Mouse (Mus musculus) thymus, postnatal 25 days (tissue): Measurements from ENCODE around the gene Psma5.

Experiments used
- DNase-seq: peaks from one replicate; pipeline ENCODE4 v3.0.0; 2022

Psma5 gene

GRCm38 (mm10) chr3:108306387-108306786 is 49.7 kb downstream of the Psma5 start:
- DNase-seq = no peak

GRCm38 (mm10) chr3:108307485-108307884 is 50.8 kb downstream of the Psma5 start:
- DNase-seq = no peak

GRCm38 (mm10) chr3:108310921-108311341 is 54.2 kb downstream of the Psma5 start:
- no peak for DNase-seq

- DNase-seq = no peak
Observed at GRCm38 (mm10) chr3:108311688-108312087, 55.0 kb downstream of the Psma5 start.

GRCm38 (mm10) chr3:108312414-108312813 is 55.7 kb downstream of the Psma5 start:
- DNase-seq = no peak

GRCm38 (mm10) chr3:108313138-108313537 is 56.4 kb downstream of the Psma5 start:
- no peak for DNase-seq

GRCm38 (mm10) chr3:108314038-108314675 is 57.4 kb downstream of the Psma5 start:
- DNase-seq = no peak

GRCm38 (mm10) chr3:108318517-108318916 is 61.8 kb downstream of the Psma5 start:
- DNase-seq = no peak

GRCm38 (mm10) chr3:108321671-108322070 is 64.9 kb downstream of the Psma5 start:
- DNase-seq = no peak

GRCm38 (mm10) chr3:108322136-108322535 is 65.4 kb downstream of the Psma5 start:
- DNase-seq = no peak

GRCm38 (mm10) chr3:108322962-108323361 is 66.2 kb downstream of the Psma5 start:
- DNase-seq = no peak

GRCm38 (mm10) chr3:108324837-108325236 is 68.1 kb downstream of the Psma5 start:
- DNase-seq = no peak

- no peak for DNase-seq
Observed at GRCm38 (mm10) chr3:108325521-108325920, 68.8 kb downstream of the Psma5 start.

GRCm38 (mm10) chr3:108327275-108327674 is 70.5 kb downstream of the Psma5 start:
- DNase-seq = no peak

- DNase-seq = no peak
Observed at GRCm38 (mm10) chr3:108327916-108328315, 71.2 kb downstream of the Psma5 start.

GRCm38 (mm10) chr3:108328441-108328841 is 71.7 kb downstream of the Psma5 start:
- peak; percentile 5 for DNase-seq
